Mouse (Mus musculus) ES-E14 (cell line): ENCODE measurements around the gene Slc22a20.

Experiments
- CHD2 ChIP-seq: IDR thresholded peaks from 2 replicates; pipeline ENCODE4 v1.6.1; 2014; ENCODE audit warnings: mild to moderate bottlenecking, low read depth, low read length, inconsistent platforms
- MAFK ChIP-seq: IDR thresholded peaks from 2 replicates; pipeline ENCODE4 v1.6.1; 2014; ENCODE audit warnings: mild to moderate bottlenecking, low read depth, low read length, inconsistent platforms; ENCODE audit not compliant: insufficient read depth
- ZC3H11A ChIP-seq: IDR thresholded peaks from 2 replicates; pipeline ENCODE4 v1.6.1; 2012; ENCODE audit warnings: low read depth, mild to moderate bottlenecking, inconsistent platforms, low read length, borderline replicate concordance
- ZNF384 ChIP-seq: IDR thresholded peaks from 2 replicates; pipeline ENCODE4 v1.6.1; 2012; ENCODE audit warnings: low read depth, low read length, inconsistent platforms

DNA sequence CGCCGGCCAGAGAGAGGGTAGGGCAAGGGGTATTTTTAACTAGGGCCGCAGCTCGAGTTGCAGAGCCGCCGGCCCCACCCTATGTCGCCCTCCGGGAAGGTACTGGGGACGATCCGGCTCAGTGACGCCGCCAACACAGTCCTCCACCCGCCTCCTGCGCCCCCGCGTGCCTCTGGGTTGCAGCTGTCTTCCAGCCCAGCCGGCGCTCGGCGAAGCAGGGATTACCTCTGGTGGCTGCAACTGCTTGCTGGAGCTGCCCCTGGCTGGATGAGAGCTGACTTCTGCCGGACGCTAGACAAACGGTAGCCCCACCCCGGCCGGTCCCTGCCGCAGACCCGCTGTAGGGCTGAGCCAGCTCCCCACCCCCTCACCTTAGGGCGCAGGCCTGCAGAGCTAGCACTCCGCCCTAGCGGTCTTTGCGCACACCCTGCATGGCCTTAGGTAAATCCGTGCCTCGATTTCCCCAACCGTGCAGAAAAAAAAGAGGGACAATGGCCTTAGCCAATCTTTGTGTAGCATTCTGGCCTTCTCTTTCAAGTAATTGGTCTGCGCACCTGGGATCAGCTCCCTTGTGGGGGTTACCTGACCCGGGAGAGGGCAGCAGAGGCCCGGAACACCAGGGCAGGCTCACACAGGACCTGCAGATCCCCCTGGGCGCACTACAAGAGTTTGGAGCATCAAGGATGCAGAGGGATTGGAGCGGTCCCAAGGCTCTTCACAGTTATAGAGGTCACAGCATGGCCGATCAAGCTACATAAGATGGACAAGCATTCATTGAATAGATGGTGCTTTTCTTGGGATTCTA, 29.8 kb upstream of the Slc22a20 start, which contains the start of gene Capn1:
- TF ChIP-seq ZC3H11A, result no peak
- no peak for TF ChIP-seq ZNF384
- TF ChIP-seq MAFK, result no peak
- no peak for TF ChIP-seq CHD2
